Mouse (Mus musculus): ENCODE measurements at regions not wholly inside any gene's neighbourhood (a gene's known extent, or its start where the extent isn't known, plus 50 kb on each side); places are given as distances from the start of the nearest gene placed in this dataset.

- no peak overlapping the region for H3K27ac ChIP-seq (ENCODE audit: low read length)
- WGBS: 32% methylated on average over 11 of the region's 11 CpGs
Observed at GRCm38 (mm10) chr11:112154712-112155319, 627.2 kb upstream of the Sox9 start.

GRCm38 (mm10) chr11:112155339-112155955 lies 626.6 kb upstream of the Sox9 start:
- 22% methylated on average over 10 of the region's 10 CpGs for WGBS
- Histone ChIP-seq H3K27ac (ENCODE audit: low read length) (no peak overlapping the region), H3K9ac (ENCODE audit: low read depth, low read length) (no peak overlapping the region), H3K4me2 (ENCODE audit: low read depth, low read length) (peak overlapping the region; percentile 45), H3K4me3 (ENCODE audit: low read length) (peak overlapping the region; percentile 17), H3K9me3 (ENCODE audit: control insufficient read depth, low read length) (no peaks in the 10 kb centered on the region), H3K27me3 (replicated peaks; ENCODE audit: control insufficient read depth, insufficient read depth, low read length) (no peaks in the 10 kb centered on the region), H3K36me3 (ENCODE audit: control insufficient read depth, insufficient read depth, low read length) (no peaks in the 10 kb centered on the region), H3K4me1 (ENCODE audit: control insufficient read depth, insufficient read depth, low read length) (peaks cover 5% of the 10 kb centered on the region; the same call in 1 of the 2 replicates)
- ATAC-seq: peak; percentile 55; the same call in 1 of the 2 replicates

More at GRCm38 (mm10) chr11:112154712-112155319, 627.2 kb upstream of the Sox9 start:
- Histone ChIP-seq H3K4me3 (ENCODE audit: low read length) (peak overlapping the region; percentile 17; the same call in 1 of the 2 replicates), H3K9me3 (ENCODE audit: control insufficient read depth, low read length) (no peaks in the 10 kb centered on the region), H3K36me3 (ENCODE audit: control insufficient read depth, insufficient read depth, low read length) (no peaks in the 10 kb centered on the region), H3K27me3 (replicated peaks; ENCODE audit: control insufficient read depth, insufficient read depth, low read length) (no peaks in the 10 kb centered on the region), H3K4me2 (ENCODE audit: low read depth, low read length) (peak overlapping the region; percentile 45), H3K9ac (ENCODE audit: low read depth, low read length) (no peak overlapping the region), H3K4me1 (ENCODE audit: control insufficient read depth, insufficient read depth, low read length) (peaks cover 5% of the 10 kb centered on the region; the same call in 1 of the 2 replicates)
- 0 out of 2 replicates have a peak, but pooled peaks have one; percentile 23 for ATAC-seq

- Histone ChIP-seq H3K27ac (ENCODE audit: low read length) (no peak overlapping the region), H3K9me3 (ENCODE audit: control insufficient read depth, low read length) (no peaks in the 10 kb centered on the region), H3K9ac (ENCODE audit: low read depth, low read length) (no peak overlapping the region), H3K36me3 (ENCODE audit: control insufficient read depth, insufficient read depth, low read length) (no peaks in the 10 kb centered on the region), H3K4me2 (ENCODE audit: low read depth, low read length) (no peak overlapping the region), H3K4me3 (ENCODE audit: low read length) (no peak overlapping the region), H3K27me3 (replicated peaks; ENCODE audit: control insufficient read depth, insufficient read depth, low read length) (no peaks in the 10 kb centered on the region), H3K4me1 (ENCODE audit: control insufficient read depth, insufficient read depth, low read length) (0 out of 2 replicates have a peak, but pooled peaks cover 5% of the 10 kb centered on the region)
- WGBS: 35% methylated on average over 7 of the region's 7 CpGs
- ATAC-seq: peak; percentile 65
Observed at GRCm38 (mm10) chr11:112163681-112164265, 618.3 kb upstream of the Sox9 start.

GRCm38 (mm10) chr11:112173585-112173984 lies 608.4 kb upstream of the Sox9 start:
- no peaks in the 10 kb centered on the region for H3K36me3 ChIP-seq (ENCODE audit: control insufficient read depth, insufficient read depth, low read length)
- H3K4me1 ChIP-seq (ENCODE audit: control insufficient read depth, insufficient read depth, low read length): no peaks in the 10 kb centered on the region
- no peak for ATAC-seq
- 78% methylated on average over 10 of the region's 10 CpGs for WGBS
- no peaks in the 10 kb centered on the region for H3K27me3 ChIP-seq (replicated peaks; ENCODE audit: control insufficient read depth, insufficient read depth, low read length)
- H3K9me3 ChIP-seq (ENCODE audit: control insufficient read depth, low read length): no peaks in the 10 kb centered on the region
- H3K27ac ChIP-seq (ENCODE audit: low read length): no peak overlapping the region
- no peak overlapping the region for H3K4me2 ChIP-seq (ENCODE audit: low read depth, low read length)
- no peak overlapping the region for H3K4me3 ChIP-seq (ENCODE audit: low read length)
- no peak overlapping the region for H3K9ac ChIP-seq (ENCODE audit: low read depth, low read length)

- Histone ChIP-seq H3K9ac (ENCODE audit: low read depth, low read length) (no peak overlapping the region), H3K4me2 (ENCODE audit: low read depth, low read length) (no peak overlapping the region), H3K4me1 (ENCODE audit: control insufficient read depth, insufficient read depth, low read length) (no peaks in the 10 kb centered on the region), H3K9me3 (ENCODE audit: control insufficient read depth, low read length) (no peaks in the 10 kb centered on the region), H3K27me3 (replicated peaks; ENCODE audit: control insufficient read depth, insufficient read depth, low read length) (no peaks in the 10 kb centered on the region), H3K27ac (ENCODE audit: low read length) (no peak overlapping the region), H3K4me3 (ENCODE audit: low read length) (no peak overlapping the region), H3K36me3 (ENCODE audit: control insufficient read depth, insufficient read depth, low read length) (no peaks in the 10 kb centered on the region)
- no peak for ATAC-seq
- WGBS: 77% methylated on average over 6 of the region's 6 CpGs
Observed at GRCm38 (mm10) chr11:112175302-112175701, 606.7 kb upstream of the Sox9 start.

GRCm38 (mm10) chr11:112180666-112181065 lies 601.4 kb upstream of the Sox9 start:
- 86% methylated on average over 10 of the region's 10 CpGs for WGBS
- no peak overlapping the region for H3K27ac ChIP-seq (ENCODE audit: low read length)
- ATAC-seq: no peak

GRCm38 (mm10) chr11:112197620-112198268 lies 584.3 kb upstream of the Sox9 start:
- H3K36me3 ChIP-seq (ENCODE audit: control insufficient read depth, insufficient read depth, low read length): no peaks in the 10 kb centered on the region

More at GRCm38 (mm10) chr11:112180666-112181065, 601.4 kb upstream of the Sox9 start:
- Histone ChIP-seq H3K36me3 (ENCODE audit: control insufficient read depth, insufficient read depth, low read length) (no peaks in the 10 kb centered on the region), H3K4me2 (ENCODE audit: low read depth, low read length) (no peak overlapping the region), H3K9ac (ENCODE audit: low read depth, low read length) (no peak overlapping the region), H3K27me3 (replicated peaks; ENCODE audit: control insufficient read depth, insufficient read depth, low read length) (no peaks in the 10 kb centered on the region), H3K9me3 (ENCODE audit: control insufficient read depth, low read length) (no peaks in the 10 kb centered on the region), H3K4me3 (ENCODE audit: low read length) (no peak overlapping the region), H3K4me1 (ENCODE audit: control insufficient read depth, insufficient read depth, low read length) (no peaks in the 10 kb centered on the region)

GRCm38 (mm10) chr11:112204561-112204960 lies 577.5 kb upstream of the Sox9 start:
- Histone ChIP-seq H3K9me3 (ENCODE audit: control insufficient read depth, low read length) (no peaks in the 10 kb centered on the region), H3K27ac (ENCODE audit: low read length) (no peak overlapping the region), H3K9ac (ENCODE audit: low read depth, low read length) (no peak overlapping the region), H3K36me3 (ENCODE audit: control insufficient read depth, insufficient read depth, low read length) (no peaks in the 10 kb centered on the region), H3K4me1 (ENCODE audit: control insufficient read depth, insufficient read depth, low read length) (no peaks in the 10 kb centered on the region), H3K27me3 (replicated peaks; ENCODE audit: control insufficient read depth, insufficient read depth, low read length) (0 out of 2 replicates have a peak, but pooled peaks cover 2% of the 10 kb centered on the region), H3K4me2 (ENCODE audit: low read depth, low read length) (no peak overlapping the region), H3K4me3 (ENCODE audit: low read length) (no peak overlapping the region)
- no peak for ATAC-seq
- WGBS: 42% methylated on average over 2 of the region's 2 CpGs

More at GRCm38 (mm10) chr11:112197620-112198268, 584.3 kb upstream of the Sox9 start:
- Histone ChIP-seq H3K4me2 (ENCODE audit: low read depth, low read length) (no peak overlapping the region), H3K9me3 (ENCODE audit: control insufficient read depth, low read length) (no peaks in the 10 kb centered on the region), H3K4me3 (ENCODE audit: low read length) (no peak overlapping the region), H3K4me1 (ENCODE audit: control insufficient read depth, insufficient read depth, low read length) (no peaks in the 10 kb centered on the region), H3K27me3 (replicated peaks; ENCODE audit: control insufficient read depth, insufficient read depth, low read length) (no peaks in the 10 kb centered on the region; the same call in 1 of the 2 replicates), H3K9ac (ENCODE audit: low read depth, low read length) (no peak overlapping the region), H3K27ac (ENCODE audit: low read length) (no peak overlapping the region)
- no peak for ATAC-seq
- WGBS: 24% methylated on average over 18 of the region's 18 CpGs

GRCm38 (mm10) chr11:112209414-112209813 lies 572.6 kb upstream of the Sox9 start:
- Histone ChIP-seq H3K9me3 (ENCODE audit: control insufficient read depth, low read length) (no peaks in the 10 kb centered on the region), H3K4me2 (ENCODE audit: low read depth, low read length) (no peak overlapping the region), H3K9ac (ENCODE audit: low read depth, low read length) (no peak overlapping the region), H3K27ac (ENCODE audit: low read length) (no peak overlapping the region), H3K27me3 (replicated peaks; ENCODE audit: control insufficient read depth, insufficient read depth, low read length) (no peaks in the 10 kb centered on the region), H3K4me1 (ENCODE audit: control insufficient read depth, insufficient read depth, low read length) (no peaks in the 10 kb centered on the region), H3K36me3 (ENCODE audit: control insufficient read depth, insufficient read depth, low read length) (no peaks in the 10 kb centered on the region), H3K4me3 (ENCODE audit: low read length) (no peak overlapping the region)
- no peak for ATAC-seq
- WGBS: 33% methylated on average over 4 of the region's 4 CpGs

Data from intestine, embryonic 16.5 days (tissue).